Mouse (Mus musculus): ENCODE measurements around the gene Il12rb1. TPM values are rescaled to one million over a fixed set of nuclear protein-coding genes. Genes with fewer than 3 reads are reported as not detected.

The Il12rb1 gene
- polyA plus RNA-seq, 2 experiments from 2014 or later, result 13.7 to 24.7 TPM

GRCm38 (mm10) chr8:70833018-70833482, 24.8 kb downstream of the Il12rb1 start:
- ATAC-seq, result peak; percentile 90

- no peak for ATAC-seq
Measured at GRCm38 (mm10) chr8:70833520-70833919, 25.3 kb downstream of the Il12rb1 start.

- no peak for ATAC-seq
Measured at GRCm38 (mm10) chr8:70834071-70834470, 25.8 kb downstream of the Il12rb1 start.

- no peak for ATAC-seq
Measured at GRCm38 (mm10) chr8:70836666-70837065, 28.4 kb downstream of the Il12rb1 start.

GRCm38 (mm10) chr8:70838654-70839407, 30.6 kb downstream of the Il12rb1 start:
- peak; percentile 27 for ATAC-seq

GRCm38 (mm10) chr8:70839408-70840351, 31.4 kb downstream of the Il12rb1 start, which contains the start of gene Arrdc2:
Arrdc2 (minus strand) TSS chr8:70839720.
- peak; percentile 90 for ATAC-seq

- no peak for ATAC-seq
Measured at GRCm38 (mm10) chr8:70840590-70840989, 32.3 kb downstream of the Il12rb1 start.

GRCm38 (mm10) chr8:70841147-70842072, 33.2 kb downstream of the Il12rb1 start:
- ATAC-seq, result no peak

- ATAC-seq, result no peak
Measured at GRCm38 (mm10) chr8:70842484-70842883, 34.2 kb downstream of the Il12rb1 start.

GRCm38 (mm10) chr8:70843214-70843773, 35.0 kb downstream of the Il12rb1 start:
- ATAC-seq, result no peak

GRCm38 (mm10) chr8:70843941-70844340, 35.7 kb downstream of the Il12rb1 start:
- no peak for ATAC-seq

- ATAC-seq, result no peak
Measured at GRCm38 (mm10) chr8:70844523-70844922, 36.3 kb downstream of the Il12rb1 start.

GRCm38 (mm10) chr8:70845108-70845507, 36.9 kb downstream of the Il12rb1 start:
- ATAC-seq, result no peak

GRCm38 (mm10) chr8:70846371-70847154, 38.3 kb downstream of the Il12rb1 start:
- no peak for ATAC-seq

- ATAC-seq, result no peak
Measured at GRCm38 (mm10) chr8:70849333-70849990, 41.2 kb downstream of the Il12rb1 start.

- no peak for ATAC-seq
Measured at GRCm38 (mm10) chr8:70850132-70850845, 42.0 kb downstream of the Il12rb1 start.

- ATAC-seq, result no peak
Measured at GRCm38 (mm10) chr8:70850947-70851346, 42.7 kb downstream of the Il12rb1 start.

GRCm38 (mm10) chr8:70851837-70852236, 43.6 kb downstream of the Il12rb1 start:
- no peak for ATAC-seq

- no peak for ATAC-seq
Measured at GRCm38 (mm10) chr8:70852595-70853231, 44.5 kb downstream of the Il12rb1 start.

Measured in CD4-positive, CD25-positive, alpha-beta regulatory T cell, adult 4 months (primary cell).